Mouse (Mus musculus) small intestine, adult 2 months (tissue): ENCODE data around the gene Disp1. TPM values are rescaled to one million over a fixed set of nuclear protein-coding genes. Genes with fewer than 3 reads are reported as not detected.

Source experiments
- H3K27ac ChIP-seq: fragments of 200-500 bp; 2 replicates; pipeline ENCODE4 v1.5.1; 2012; ENCODE audit warnings: low read depth, low read length, control low read depth, inconsistent platforms; ENCODE audit not compliant: insufficient read depth
- H3K27me3 ChIP-seq: fragments of 200-500 bp; 2 replicates; pipeline ENCODE4 v1.6.1; 2012; ENCODE audit warnings: mild to moderate bottlenecking, moderate library complexity, low read length, inconsistent platforms; ENCODE audit not compliant: control insufficient read depth, insufficient read depth
- H3K36me3 ChIP-seq: fragments of 200-500 bp; 2 replicates; pipeline ENCODE4 v1.6.1; 2012; ENCODE audit warnings: mild to moderate bottlenecking, low read length, control low read depth, inconsistent platforms; ENCODE audit not compliant: control insufficient read depth, insufficient read depth
- H3K4me1 ChIP-seq: fragments of 200-500 bp; 2 replicates; pipeline ENCODE4 v1.6.1; 2012; ENCODE audit warnings: low read length, inconsistent platforms, mixed read lengths; ENCODE audit not compliant: control insufficient read depth, insufficient read depth, insufficient read length
- H3K4me3 ChIP-seq: fragments of 200-500 bp; 2 replicates; pipeline ENCODE4 v1.5.1; 2012; ENCODE audit warnings: low read depth, mild to moderate bottlenecking, control low read depth, inconsistent platforms, low read length, moderate library complexity
- CTCF ChIP-seq: fragments of 200-500 bp; IDR thresholded peaks from 2 replicates; pipeline ENCODE4 v1.5.1; 2012; ENCODE audit warnings: low read depth, mild to moderate bottlenecking, control low read depth, inconsistent platforms, low read length, moderate library complexity, mixed read lengths; ENCODE audit not compliant: insufficient replicate concordance, insufficient read length; ENCODE audit errors: extremely low read depth
- POLR2A ChIP-seq: fragments of 200-500 bp; IDR thresholded peaks from 2 replicates; pipeline ENCODE4 v1.6.1; 2012; ENCODE audit warnings: low read depth, mild to moderate bottlenecking, control low read depth, inconsistent platforms, low read length, moderate library complexity
- WGBS: fragments of 180-500 bp; shearing (Covaris S2); methylation state at CpG from one replicate; pipeline ENCODE4 v1.1.7; 2018; 5-methylcytosine and 5-hydroxymethylcytosine counted together
- polyA plus RNA-seq: library from polyadenylated mRNA; depleted of rRNA; stranded (reverse); fragments of >200 nt; gene quantifications from 2 replicates; pipeline ENCODE4 v1.2.3, GENCODE M21; 2012

The Disp1 gene
- polyA plus RNA-seq, 1 experiment = 6.3 TPM

DNA sequence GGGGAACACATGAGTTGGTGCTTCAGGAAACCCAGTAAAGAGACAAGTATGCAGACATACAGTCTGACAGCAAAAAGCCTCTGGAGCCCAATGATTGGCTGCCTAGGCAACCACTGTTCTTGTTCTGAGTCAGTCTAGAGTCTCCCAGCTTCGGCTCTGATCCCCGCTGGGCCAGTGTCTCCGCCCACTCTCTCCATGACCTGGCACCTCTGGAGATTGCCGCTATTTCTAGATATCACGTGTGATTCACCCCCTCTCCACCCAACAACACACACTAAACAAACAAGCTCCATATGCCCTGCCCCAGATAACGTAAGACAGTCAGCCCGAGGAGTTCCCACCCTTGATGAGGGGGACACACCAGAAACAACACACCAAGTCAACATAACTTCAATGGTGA lies 168.7 kb downstream of the Disp1 start:
- Histone ChIP-seq H3K27me3 (no peaks in the 10 kb centered on the region), H3K36me3 (no peaks in the 10 kb centered on the region), H3K27ac (no peak overlapping the region), H3K4me3 (no peak overlapping the region), H3K4me1 (peaks cover 22% of the 10 kb centered on the region)
- TF ChIP-seq CTCF (no peak), POLR2A (no peak)
- 45% methylated on average over 7 of the region's 7 CpGs for WGBS

DNA sequence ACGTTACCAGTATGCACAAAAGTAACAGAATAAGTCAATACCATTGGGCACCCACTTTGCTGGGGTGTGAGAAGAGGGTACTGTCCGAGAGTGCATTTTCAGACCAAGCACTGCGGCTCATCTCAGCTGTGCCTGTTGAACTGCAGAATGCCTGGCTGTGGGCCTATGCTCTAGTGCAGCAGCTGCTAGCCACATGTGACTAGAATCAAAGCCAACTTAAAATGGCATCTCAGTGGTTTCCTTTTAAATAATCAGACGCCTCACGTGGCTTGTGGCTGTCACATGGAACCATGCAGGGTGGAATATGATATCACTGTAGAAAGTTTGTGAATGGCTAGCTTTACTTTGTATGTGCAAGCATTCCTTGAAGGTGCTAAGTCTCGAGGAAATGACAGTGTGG lies 172.0 kb downstream of the Disp1 start:
- Histone ChIP-seq H3K27me3 (no peaks in the 10 kb centered on the region), H3K27ac (no peak overlapping the region), H3K36me3 (no peaks in the 10 kb centered on the region), H3K4me1 (peaks cover 20% of the 10 kb centered on the region), H3K4me3 (no peak overlapping the region)
- 84% methylated on average over 6 of the region's 6 CpGs for WGBS
- TF ChIP-seq POLR2A (no peak), CTCF (no peak)

- peak overlapping the region; percentile 97 for H3K27ac ChIP-seq
- WGBS = 13% methylated on average over 5 of the region's 5 CpGs
- H3K4me3 ChIP-seq = no peak overlapping the region
- TF ChIP-seq CTCF = no peak
- TF ChIP-seq POLR2A = no peak
- H3K27me3 ChIP-seq = no peaks in the 10 kb centered on the region
- H3K36me3 ChIP-seq = no peaks in the 10 kb centered on the region
- H3K4me1 ChIP-seq = peaks cover 20% of the 10 kb centered on the region
These were observed 173.3 kb downstream of the Disp1 start for GRCm38 (mm10) chr1:183047913-183048523.

DNA sequence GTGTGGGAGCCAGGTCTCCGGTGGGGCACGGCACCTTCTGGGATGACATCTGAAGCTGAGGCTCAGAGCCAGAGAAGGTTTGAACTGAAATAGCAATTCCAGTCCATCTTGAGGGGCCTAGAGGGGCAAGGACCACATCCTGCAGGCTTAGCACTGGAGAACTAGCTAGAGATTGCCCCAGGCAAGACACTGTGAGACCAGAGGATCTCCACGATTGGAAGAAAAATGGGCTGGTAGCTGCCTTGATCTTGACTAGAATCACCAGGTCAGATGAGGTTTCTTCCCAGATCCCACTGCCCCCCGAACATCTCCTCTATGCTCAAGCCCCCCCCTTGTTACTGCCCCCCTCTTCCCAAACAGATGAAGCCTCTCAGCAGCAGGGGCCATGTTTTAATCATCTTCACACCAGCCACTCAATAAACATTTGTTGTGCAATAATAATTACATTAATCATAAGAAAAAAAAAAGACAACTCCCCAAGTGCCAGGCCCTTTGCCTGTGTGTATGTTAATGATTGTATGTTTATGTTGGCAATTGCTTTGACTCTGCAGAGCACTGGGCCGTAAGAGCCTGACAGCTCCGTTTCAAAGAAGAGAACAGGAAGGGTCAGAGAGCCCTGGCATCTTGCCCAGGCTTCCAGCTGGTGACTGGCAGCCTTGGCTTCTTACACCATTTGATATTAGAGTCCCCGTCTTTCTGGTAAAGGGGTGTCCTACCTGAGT lies 174.0 kb downstream of the Disp1 start:
- H3K36me3 ChIP-seq = no peaks in the 10 kb centered on the region
- no peak overlapping the region for H3K4me3 ChIP-seq
- peak overlapping the region; percentile 97 for H3K27ac ChIP-seq
- H3K27me3 ChIP-seq = no peaks in the 10 kb centered on the region
- peaks cover 20% of the 10 kb centered on the region for H3K4me1 ChIP-seq
- WGBS = 32% methylated on average over 7 of the region's 7 CpGs
- TF ChIP-seq POLR2A (no peak), CTCF (no peak)

DNA sequence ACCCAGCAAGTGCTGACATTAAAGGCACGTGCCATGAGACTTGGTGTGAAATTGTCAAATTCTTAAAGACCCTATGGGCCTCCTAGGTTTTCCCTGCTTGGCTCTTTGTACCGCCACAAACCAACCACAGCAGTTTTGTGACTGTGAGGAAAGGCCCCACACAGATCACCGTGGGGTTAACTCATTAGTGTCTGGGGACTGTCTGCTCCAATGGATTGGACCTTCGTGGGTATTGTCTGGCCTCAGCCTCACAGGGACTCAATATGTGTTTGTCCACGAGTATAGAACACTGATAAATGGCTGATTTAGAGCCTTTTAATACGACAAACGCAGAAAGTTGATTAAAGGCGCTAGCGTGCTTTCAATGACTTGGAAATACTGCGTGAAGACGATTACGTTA lies 175.2 kb downstream of the Disp1 start:
- TF ChIP-seq CTCF (no peak), POLR2A (no peak)
- H3K27me3 ChIP-seq = no peaks in the 10 kb centered on the region
- WGBS = 89% methylated on average over 12 of the region's 12 CpGs
- peaks cover 20% of the 10 kb centered on the region for H3K4me1 ChIP-seq
- H3K4me3 ChIP-seq = no peak overlapping the region
- H3K27ac ChIP-seq = no peak overlapping the region
- no peaks in the 10 kb centered on the region for H3K36me3 ChIP-seq

GRCm38 (mm10) chr1:183043161-183043812 lies 178.0 kb downstream of the Disp1 start:
- H3K27me3 ChIP-seq = no peaks in the 10 kb centered on the region
- TF ChIP-seq POLR2A (no peak), CTCF (no peak)
- H3K4me3 ChIP-seq = no peak overlapping the region
- 84% methylated on average over 13 of the region's 13 CpGs for whole genome bisulfite sequencing
- H3K36me3 ChIP-seq = no peaks in the 10 kb centered on the region
- H3K27ac ChIP-seq = no peak overlapping the region
- peaks cover 19% of the 10 kb centered on the region for H3K4me1 ChIP-seq

GRCm38 (mm10) chr1:183041703-183042102 lies 179.6 kb downstream of the Disp1 start:
- no peaks in the 10 kb centered on the region for H3K27me3 ChIP-seq
- H3K4me1 ChIP-seq = peaks cover 4% of the 10 kb centered on the region
- no peak overlapping the region for H3K27ac ChIP-seq
- H3K36me3 ChIP-seq = no peaks in the 10 kb centered on the region
- no peak overlapping the region for H3K4me3 ChIP-seq
- no peak for TF ChIP-seq POLR2A
- TF ChIP-seq CTCF = no peak
- WGBS = 43% methylated on average over 6 of the region's 7 CpGs

- TF ChIP-seq CTCF (no peak), POLR2A (no peak)
- no peaks in the 10 kb centered on the region for H3K36me3 ChIP-seq
- WGBS = 50% methylated on average over 11 of the region's 11 CpGs
- no peaks in the 10 kb centered on the region for H3K27me3 ChIP-seq
- H3K27ac ChIP-seq = no peak overlapping the region
- H3K4me3 ChIP-seq = no peak overlapping the region
- peaks cover 4% of the 10 kb centered on the region for H3K4me1 ChIP-seq
These were observed 180.4 kb downstream of the Disp1 start for GRCm38 (mm10) chr1:183040847-183041382.
